Mouse (Mus musculus) embryo, embryonic 11.5 days (tissue): Measurements from ENCODE around the gene Cdh18.
"Not testable (repeated sequence)": the region's sequence is repeated elsewhere in the genome, so short reads cannot be mapped to it uniquely, and the experiment has no call there.

ENCODE experiments used
- DNase-seq: peaks from one replicate; pipeline ENCODE4 v3.0.0-alpha.2; 2012; ENCODE audit warnings: low read depth, low spot score

Gene Cdh18

DNA sequence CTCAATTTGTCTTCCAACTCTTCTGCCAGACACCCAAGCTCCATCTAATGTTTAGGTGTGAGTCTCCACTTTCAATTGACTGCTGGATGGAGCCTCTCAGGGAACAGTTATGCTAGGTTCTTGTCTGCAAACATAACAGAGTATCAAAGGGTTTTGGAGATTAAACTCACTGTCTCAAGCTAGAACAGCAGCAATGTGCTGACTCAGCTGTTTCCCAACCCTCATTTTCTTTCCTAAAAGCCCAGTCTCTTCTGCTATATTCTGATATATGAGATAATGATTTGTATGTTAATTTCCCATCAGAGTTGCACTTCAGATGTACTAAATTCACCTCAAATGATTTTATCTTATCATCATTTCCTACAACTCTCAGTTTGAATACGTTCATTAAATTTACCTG lies 398.4 kb downstream of the Cdh18 start:
- DNase-seq, result no peak

DNA sequence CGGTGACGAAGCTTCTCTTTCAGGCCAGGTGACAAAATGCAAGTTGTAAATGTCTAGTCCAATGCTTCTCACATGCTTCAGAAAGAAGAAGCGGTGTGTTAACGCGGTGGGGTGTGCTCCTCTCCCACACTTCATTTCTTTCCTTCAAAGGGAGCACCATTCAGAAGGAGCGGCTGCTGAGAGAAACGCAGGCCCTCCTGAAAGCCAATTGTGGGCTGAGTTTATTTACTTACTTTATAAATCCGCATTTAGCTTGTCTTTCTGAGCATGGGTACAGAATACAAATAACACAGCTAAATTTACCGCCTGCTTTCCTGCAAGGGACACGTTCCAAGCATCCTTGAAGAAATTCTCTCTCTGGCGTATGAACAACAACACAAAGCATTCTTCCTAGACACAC lies 420.6 kb downstream of the Cdh18 start:
- no peak for DNase-seq

DNA sequence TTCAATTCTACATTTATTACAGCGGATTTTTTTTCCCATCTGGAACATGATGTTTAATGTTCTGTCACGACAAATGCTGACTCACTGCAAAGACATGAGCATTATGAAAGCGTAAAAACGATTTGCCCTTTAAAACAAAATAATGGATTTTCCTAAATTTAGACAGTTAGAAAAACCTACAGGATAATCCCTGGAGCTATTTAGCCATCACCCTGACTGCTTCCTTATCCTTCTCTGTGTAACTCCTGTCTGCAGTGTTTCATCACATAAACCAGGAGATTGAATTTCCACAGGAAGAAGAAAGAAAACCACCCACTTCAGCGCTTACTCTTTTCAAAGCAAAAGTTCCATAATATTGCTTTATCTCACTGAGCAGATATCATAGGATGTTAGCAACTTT lies 431.3 kb downstream of the Cdh18 start:
- DNase-seq, result no peak

DNA sequence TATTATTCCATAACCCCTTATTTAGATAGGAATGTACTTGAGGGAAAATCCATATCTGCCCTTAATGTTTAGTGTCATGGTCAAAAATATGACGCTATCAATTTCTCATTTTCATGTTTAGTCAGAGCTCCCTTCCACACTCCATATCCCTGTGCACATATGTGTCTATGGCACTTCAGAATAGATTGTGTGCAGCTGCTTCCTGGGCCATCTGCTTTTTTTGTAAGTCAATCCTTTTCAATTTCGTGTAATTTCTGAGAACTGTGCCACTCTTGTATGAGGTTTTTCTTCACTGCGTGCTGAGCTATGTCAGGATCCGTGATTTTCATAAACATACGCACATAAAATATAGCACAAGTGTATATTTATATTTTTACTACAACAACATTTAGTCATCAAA lies 435.8 kb downstream of the Cdh18 start:
- no peak for DNase-seq

DNA sequence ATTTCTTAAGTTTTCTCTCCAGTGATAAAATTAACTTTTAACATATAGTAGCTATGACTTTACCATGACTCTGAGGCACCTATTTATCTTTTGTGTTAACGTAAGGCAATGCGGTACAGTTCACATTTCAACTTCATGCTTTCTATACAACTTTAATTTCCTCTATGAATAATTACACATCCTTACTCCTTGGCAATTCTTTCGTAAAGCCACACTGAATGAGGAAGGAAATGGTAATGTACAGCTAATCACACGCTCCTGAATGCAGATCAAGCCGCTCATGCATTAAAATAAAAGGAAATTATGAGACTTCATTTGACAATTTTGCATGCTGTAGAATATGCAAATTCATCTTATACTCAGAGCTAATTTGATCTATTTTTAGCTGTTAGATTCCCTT lies 467.9 kb downstream of the Cdh18 start:
- DNase-seq, result no peak

DNA sequence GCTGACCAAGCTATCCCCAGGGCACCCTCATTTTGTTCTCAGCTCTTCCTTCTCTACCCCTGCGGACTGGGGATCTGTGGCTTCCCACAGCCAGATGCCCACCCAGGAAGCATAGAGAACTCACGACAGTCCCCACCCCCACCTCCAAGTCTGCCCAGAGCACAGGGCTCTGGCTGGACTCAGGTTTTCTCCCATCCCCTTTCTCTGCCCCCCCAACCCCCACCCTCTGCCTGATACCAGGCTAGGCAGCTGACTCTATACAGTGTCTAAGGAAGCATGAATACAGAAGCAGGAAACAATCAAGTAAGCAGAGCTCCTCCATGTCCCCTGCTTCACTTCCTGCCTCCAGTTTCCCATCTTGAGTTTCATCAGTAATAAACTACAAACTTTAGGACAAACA lies 472.3 kb downstream of the Cdh18 start:
- no peak for DNase-seq

DNA sequence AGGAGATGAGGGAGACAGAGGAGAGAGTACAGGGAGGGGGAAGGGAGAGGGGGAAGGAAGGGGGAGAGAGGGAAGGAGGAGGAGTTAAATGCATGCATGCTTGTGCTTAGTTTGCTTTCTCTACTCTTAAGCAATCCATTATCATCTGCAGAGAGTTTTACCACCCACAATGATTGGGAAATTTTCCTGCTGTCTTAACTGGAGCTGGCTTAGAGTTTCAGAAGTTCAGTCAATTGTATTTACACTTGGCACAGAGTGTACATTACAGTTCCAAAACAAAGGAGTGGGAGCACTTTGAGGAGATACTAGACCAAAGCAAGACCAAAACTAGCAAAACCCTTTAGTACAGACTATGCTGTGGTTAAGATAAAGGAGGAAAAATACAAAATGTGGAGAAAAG lies 473.8 kb downstream of the Cdh18 start:
- DNase-seq, result no peak

DNA sequence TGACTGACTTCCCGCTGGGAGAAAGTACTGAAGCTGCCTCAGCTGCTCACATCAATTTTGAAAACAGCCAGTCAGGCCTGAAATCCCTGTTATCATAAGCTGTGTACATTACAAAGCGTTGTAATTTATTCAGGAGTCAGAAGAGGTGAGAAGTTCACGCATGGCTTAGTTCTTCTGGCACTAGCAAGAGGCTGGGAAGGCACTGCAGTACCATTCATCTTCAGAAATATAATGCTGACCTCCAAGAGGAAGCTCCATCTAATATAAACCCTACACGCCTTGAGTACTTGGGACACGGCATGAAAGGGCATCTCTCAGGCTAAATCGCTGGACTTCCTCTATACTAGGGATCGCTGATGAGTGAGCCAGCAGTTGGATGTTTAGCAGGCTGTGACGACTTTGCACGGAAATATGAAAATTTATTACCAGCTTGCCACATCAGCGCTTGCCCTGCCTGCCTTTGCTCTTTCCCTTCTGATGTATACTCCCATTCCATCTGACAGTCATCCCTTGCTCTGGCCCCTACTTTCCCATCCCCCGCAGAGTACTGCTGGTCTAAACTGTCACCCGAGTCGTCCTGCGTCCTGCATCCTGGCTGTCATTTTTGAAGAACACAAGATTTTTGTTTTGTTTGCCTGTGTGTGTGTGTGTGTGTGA lies 486.9 kb downstream of the Cdh18 start:
- peak; percentile 5 for DNase-seq

DNA sequence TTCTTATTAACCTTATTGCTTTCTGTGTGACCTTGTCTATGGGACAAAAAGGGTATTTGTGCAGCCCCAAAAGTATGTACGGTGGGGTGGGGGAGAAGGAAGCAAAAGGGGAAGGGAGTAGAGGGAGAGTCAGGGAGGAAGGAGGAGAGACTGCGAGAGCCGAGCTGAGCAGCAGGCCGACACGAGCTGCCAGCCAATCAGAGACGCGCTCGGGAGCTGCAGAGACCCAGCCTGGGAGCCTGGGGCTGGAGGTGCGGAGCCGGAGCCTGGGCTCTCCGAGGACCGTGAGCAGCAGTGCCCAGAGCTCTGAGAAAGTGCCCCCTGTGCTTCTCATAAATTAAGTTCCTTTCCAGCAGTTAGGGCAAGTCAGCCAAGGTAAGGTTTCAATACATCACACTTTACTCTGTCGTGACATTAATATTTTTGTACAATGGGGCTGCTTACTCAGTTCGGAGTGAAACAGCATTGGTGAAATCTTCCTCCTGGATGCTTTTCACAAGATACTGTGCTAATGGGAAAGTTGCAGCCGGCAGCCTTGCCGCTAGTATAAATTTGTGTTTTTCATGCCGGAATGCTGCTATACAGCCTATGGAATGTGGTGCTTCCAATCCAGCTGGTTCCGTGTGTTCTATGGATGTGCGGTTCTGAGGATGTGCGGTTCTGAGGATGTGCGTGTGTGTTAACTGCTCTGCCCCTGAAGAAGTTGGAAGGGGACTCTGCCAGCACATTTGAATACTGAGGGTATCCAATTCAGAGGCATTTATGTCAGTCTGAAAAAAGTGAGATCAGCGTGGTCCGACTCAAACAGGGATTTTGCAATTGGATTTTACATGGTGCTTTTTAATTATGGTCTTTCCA lies 487.6 kb downstream of the Cdh18 start:
- DNase-seq, result peak; percentile 50

DNA sequence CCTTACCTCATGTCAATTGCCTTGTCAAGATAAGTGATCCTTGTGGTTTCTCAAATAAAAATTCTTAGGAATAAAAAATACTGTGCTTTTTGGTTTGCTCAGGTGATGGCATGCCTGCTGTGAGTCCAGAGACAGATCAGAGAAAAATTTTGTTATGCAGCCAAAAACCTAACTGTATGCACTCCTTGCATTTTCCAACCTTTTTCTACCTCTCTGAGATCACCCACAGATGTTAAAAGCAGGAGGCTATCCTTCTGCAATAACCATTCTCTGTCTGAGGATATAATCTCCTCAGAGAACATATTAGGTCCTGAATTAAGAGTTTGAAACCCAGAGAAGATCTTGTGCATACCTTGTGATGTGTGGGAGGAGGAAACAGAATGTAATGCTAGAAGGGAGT lies 488.7 kb downstream of the Cdh18 start:
- no peak for DNase-seq

DNA sequence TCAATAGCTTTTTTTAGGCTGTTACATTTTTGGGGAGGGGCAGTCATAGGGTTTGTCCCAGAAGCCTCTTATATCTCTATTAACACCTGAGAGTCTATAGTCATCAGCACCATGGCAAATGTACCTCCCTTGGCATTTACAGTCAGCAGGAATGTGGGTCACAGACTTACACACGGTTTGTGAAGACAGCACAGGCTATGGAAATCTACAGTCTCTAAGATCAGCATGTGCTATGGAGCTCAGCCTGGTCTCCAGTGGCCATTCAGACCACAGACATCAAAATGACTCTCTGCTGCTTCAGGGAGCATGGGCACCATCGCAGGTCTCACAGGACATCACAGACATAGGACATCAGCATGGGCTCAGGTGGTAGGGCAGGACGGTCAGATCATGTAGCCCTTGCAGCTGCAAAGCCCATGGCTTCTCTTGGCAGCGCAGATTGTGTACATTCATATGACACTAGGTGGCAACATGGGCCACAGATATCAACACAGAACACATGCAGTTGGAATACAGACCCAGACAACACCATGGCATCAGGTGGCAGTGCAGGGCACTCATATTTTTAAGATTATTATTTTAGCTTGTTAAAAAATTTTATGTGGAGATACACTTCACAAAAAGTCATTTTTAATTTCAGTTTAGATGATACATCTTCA lies 497.4 kb downstream of the Cdh18 start:
- DNase-seq, result no peak

DNA sequence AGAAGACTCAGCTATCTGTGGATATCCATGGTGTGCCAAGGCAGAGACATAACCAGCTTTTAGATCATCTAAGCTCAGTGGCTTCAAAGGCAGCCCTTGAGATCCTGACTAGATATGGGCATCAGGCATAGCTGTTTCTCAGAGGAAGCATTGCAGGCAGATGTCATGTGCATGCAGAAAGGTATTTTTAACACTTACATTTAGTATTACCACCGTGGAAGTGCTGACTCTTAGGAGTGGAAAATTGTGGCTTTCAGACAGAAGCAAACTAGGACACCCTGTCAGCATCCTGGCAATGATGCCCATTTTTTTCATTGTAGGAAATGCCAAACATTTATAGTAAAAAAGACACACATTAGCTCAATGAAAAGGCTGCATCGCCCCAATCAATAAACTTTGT lies 503.2 kb downstream of the Cdh18 start:
- no peak for DNase-seq

DNA sequence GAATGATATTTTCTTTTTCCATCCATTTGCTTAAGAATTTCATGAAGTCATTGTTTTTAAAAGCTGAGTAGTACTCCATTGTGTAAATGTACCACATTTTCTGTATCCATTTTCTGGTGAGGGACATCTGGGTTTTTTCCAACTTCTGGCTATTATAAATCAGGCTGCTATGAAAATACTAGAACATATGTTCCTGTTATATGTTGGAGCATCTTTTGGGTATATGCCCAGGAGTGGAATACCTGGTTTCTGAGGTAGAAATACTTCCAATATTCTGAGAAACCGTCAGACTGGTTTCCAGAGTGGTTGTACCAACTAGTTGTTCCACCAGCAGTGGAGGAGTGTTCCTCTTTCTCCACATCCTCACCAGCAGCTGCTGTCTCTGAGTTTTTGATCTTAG lies 536.5 kb downstream of the Cdh18 start:
- DNase-seq, result not testable (repeated sequence)

DNA sequence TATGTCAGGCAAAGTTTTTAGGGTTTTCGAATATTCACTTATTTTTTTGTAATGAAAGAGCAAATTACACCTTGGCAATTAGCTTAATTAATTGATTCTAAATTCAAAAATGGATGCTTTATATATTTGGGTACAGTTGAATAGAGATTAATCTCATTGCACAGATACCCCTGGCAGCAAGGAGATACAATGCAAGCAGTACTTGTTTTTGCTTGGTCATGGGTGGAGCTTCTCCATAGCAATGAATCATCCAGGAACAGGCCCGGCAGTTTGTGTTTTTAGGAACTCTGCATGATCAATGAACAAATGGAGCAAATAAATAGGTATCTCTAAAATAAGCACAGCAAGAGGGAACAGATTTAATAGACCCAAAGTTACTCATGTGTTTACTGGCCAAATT lies 538.7 kb downstream of the Cdh18 start:
- no peak for DNase-seq

DNA sequence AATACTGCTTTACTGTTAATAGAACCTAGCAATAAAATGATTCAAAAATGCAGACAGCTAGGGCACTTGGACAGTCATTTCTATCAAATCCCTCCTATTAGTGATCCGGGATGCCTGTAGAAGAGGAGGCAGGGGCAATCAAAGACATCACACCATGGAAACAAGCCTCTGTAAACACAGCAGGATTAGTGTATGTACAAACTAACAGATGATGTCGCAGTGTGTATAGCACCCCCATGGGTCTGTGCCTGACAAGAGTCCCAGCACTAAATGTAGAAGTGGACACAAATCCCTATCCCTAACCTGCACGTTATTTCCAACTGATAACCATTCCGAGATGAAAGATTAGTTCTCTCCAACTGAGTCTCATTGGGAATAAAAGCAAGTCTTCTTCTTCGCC lies 547.8 kb downstream of the Cdh18 start:
- no peak for DNase-seq

DNA sequence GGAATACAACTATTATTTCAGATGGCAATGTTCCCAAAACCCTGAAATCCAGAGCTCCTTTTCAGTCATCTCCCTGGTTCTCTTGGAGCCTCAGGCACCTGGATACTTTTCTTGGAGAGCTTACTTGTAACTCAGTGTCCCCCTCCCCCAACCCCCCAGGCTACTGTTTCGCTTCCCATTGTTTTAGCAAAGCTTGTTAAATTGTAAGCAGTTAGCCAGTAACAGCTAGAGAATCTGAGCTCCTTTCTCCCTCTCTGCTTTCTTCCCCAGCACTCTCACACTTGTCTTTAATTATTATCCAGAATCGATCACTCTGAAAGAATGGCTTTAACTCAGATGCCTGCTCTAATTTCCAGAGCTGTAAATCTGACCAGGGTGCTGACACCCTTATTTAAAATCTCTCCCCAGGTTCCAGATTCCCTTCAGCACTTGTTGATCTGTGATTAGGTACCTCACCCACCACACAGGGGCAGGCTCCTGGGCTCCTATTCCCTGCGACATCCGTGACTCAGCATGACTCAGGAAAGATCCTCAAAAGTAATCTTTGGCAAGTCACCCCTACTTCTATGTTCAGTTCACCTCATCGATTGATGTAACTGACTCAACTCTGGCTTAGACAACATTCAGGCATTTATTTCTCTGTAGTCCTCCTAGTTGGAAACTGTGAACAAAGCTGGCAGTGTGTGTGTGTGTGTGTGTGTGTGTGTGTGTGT lies 556.0 kb downstream of the Cdh18 start:
- DNase-seq, result no peak

DNA sequence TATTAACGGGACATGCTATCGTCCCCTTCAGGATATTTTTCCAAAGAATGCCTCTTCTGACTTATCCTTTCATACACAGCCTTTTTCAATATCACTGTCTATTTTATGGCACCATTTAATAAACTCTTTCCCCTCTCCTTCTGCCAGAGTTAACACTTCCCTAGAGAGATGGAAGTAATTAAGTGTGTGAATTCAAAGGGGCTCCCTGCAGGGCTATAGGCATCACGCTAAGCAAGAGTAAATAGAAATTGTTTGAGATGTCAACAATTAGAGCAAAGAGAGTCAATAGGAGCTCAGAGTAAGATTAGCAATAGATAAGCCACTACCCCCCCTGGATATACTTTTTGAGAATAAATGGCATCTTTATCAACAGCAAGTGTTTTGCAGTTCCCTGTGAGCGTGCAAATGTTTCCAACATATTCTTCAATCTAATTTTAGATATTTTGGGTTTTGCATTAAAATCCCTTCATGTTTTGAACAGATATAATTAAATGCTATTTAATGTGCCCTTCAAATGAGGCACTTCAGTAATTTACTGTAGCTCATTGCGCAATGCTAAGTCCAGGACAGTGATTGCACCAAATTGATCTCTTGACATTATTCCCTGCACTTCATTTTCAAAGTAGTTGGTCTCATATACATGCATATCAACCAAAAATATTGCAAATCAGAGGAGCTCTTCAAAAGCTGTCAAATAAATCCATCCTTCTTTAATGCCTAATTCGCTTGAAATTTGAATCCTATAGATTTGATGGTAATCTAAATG lies 586.3 kb downstream of the Cdh18 start:
- DNase-seq, result no peak

DNA sequence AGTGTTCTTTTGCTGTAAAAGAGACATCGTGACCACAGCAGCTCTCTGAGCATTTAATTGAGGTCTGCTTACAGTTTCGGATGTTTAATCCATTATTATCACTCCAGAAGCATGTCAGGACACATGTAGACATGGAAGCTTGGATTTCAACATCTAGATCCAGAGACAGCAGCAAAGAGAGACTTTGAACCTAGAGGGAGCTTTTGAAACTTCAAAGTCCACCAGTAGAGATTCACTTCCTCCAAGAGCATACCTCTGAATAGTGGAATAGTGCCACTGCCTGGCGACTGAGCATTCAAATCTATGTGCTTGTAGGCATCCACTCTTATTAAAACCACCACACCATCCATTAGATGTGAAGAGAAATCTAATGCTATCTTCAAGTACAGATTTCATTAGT lies 588.1 kb downstream of the Cdh18 start:
- no peak for DNase-seq

DNA sequence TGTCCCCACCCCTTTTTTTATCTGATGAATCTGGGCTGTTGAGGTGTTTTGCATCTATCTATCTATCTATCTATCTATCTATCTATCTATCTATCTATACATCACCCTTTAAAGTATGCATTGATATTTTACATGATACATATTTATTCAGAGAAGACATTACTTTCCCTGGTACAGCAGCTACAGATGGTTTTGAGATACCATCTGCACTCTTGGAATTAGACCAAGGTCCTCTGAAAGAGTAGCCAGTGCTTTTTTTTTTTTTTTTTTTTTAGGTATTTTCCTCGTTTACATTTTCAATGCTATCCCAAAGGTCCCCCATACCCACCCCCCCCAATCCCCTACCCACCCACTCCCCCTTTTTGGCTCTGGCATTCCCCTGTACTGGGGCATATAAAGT lies 594.1 kb downstream of the Cdh18 start:
- not testable (repeated sequence) for DNase-seq

DNA sequence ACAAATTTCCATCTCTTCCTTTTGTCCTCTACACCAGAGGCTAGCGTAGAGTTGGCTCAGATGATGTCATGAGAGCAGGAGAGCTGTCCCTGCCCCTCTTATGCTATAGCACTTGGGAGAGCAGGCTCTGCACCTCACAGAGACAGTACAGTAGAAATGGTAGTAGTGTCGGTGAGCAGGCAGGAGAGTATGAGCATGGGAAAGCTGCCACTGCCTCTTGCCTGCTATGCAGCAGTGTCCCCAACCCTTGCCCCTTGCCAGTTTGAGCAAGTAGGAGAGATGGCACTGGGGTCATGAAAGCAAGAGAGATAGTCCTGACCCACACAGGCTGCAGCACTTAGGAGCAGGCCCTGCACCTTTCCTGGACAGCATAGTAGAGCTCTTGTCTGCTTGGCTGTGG lies 607.1 kb downstream of the Cdh18 start:
- no peak for DNase-seq

DNA sequence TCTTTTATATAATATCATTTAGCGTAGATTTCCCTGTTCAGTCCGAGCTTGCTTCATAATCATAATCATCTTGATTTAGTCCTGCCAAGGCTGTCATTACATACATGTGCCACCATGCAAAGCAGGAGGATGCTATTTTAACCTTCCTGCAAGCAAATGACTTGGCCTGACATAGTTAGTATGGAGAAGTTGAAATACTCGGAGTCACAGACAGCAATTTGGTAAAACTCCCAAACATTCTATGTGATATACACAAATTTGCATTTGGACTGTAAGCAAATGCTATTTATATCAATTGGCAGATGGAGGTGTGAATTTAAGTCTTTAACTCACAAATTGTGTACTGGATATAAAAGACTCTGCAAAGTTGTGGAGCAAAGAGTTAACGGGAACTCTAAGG lies 616.0 kb downstream of the Cdh18 start:
- no peak for DNase-seq
